Mouse (Mus musculus) ovary, postnatal 36 days (tissue): Measurements from ENCODE around the gene Sult5a1.
"Not testable (repeated sequence)": the region's sequence is repeated elsewhere in the genome, so short reads cannot be mapped to it uniquely, and the experiment has no call there.

Experiments used
- DNase-seq: peaks from one replicate; pipeline ENCODE4 v3.0.0; 2022; ENCODE audit warnings: low spot score, mixed read lengths

Gene Sult5a1

GRCm38 (mm10) chr8:123135406-123135805 is 22.7 kb downstream of the Sult5a1 start:
- peak; percentile 2 for DNase-seq

- peak; percentile 1 for DNase-seq
Measured at GRCm38 (mm10) chr8:123134149-123134713, 23.9 kb downstream of the Sult5a1 start.

- DNase-seq: no peak
Measured at GRCm38 (mm10) chr8:123132953-123133352, 25.2 kb downstream of the Sult5a1 start.

GRCm38 (mm10) chr8:123131041-123131440 is 27.1 kb downstream of the Sult5a1 start:
- peak; percentile 3 for DNase-seq

GRCm38 (mm10) chr8:123126193-123126816 is 31.8 kb downstream of the Sult5a1 start:
- peak; percentile 65 for DNase-seq

GRCm38 (mm10) chr8:123122670-123123069 is 35.4 kb downstream of the Sult5a1 start:
- no peak for DNase-seq

- no peak for DNase-seq
Measured at GRCm38 (mm10) chr8:123122059-123122458, 36.1 kb downstream of the Sult5a1 start.

GRCm38 (mm10) chr8:123117744-123118143 is 40.4 kb downstream of the Sult5a1 start:
- DNase-seq: no peak

GRCm38 (mm10) chr8:123117127-123117731 is 40.9 kb downstream of the Sult5a1 start, which contains the start of gene Cpne7:
Cpne7 (plus strand) TSS chr8:123117374.
- no peak for DNase-seq

- DNase-seq: no peak
Measured at GRCm38 (mm10) chr8:123114644-123115043, 43.5 kb downstream of the Sult5a1 start.

GRCm38 (mm10) chr8:123113908-123114469 is 44.1 kb downstream of the Sult5a1 start:
- no peak for DNase-seq

- DNase-seq: no peak
Measured at GRCm38 (mm10) chr8:123112892-123113291, 45.2 kb downstream of the Sult5a1 start.

- peak; percentile 36 for DNase-seq
Measured at GRCm38 (mm10) chr8:123110649-123111048, 47.5 kb downstream of the Sult5a1 start.

GRCm38 (mm10) chr8:123108953-123109352 is 49.2 kb downstream of the Sult5a1 start:
- no peak for DNase-seq

- no peak for DNase-seq
Measured at GRCm38 (mm10) chr8:123108010-123108409, 50.1 kb downstream of the Sult5a1 start.

GRCm38 (mm10) chr8:123106531-123106930 is 51.6 kb downstream of the Sult5a1 start:
- no peak for DNase-seq

GRCm38 (mm10) chr8:123105553-123106326 is 52.4 kb downstream of the Sult5a1 start:
- DNase-seq: no peak

GRCm38 (mm10) chr8:123104046-123104767 is 53.9 kb downstream of the Sult5a1 start:
- DNase-seq: no peak

- DNase-seq: no peak
Measured at GRCm38 (mm10) chr8:123103285-123103684, 54.8 kb downstream of the Sult5a1 start.

- not testable (repeated sequence) for DNase-seq
Measured at GRCm38 (mm10) chr8:123102855-123103254, 55.3 kb downstream of the Sult5a1 start.
